Mouse (Mus musculus) embryonic facial prominence, embryonic 11.5 days (tissue): Measurements from ENCODE around the gene Rassf8. TPM values are rescaled to one million over a fixed set of nuclear protein-coding genes. Genes with fewer than 3 reads are reported as not detected.
A peak's percentile ranks its signal among the peaks of the same experiment; 100 is the strongest.

Experiments
- ATAC-seq: fragments of 200-750 bp; cut with Nextera tagmentation; replicated peaks from 2 replicates; pipeline ENCODE4 v1.8.0; 2017; ENCODE audit warnings: low read depth; ENCODE audit not compliant: insufficient number of reproducible peaks, low FRiP score, low TSS enrichment
- DNase-seq: peaks from one replicate; pipeline ENCODE4 v3.0.0-alpha.2; 2015; ENCODE audit warnings: low spot score
- H3K27ac ChIP-seq: fragments of 300-500 bp; sonication (generic); replicated peaks from 2 replicates; pipeline ENCODE4 v1.5.1; 2014; ENCODE audit warnings: mild to moderate bottlenecking, low read depth, low read length, control low read depth
- H3K27me3 ChIP-seq: fragments of 300-500 bp; sonication (generic); 2 replicates; pipeline ENCODE4 v1.6.1; 2014; ENCODE audit warnings: mild to moderate bottlenecking, low read length, moderate library complexity, mixed read lengths; ENCODE audit not compliant: control insufficient read depth, insufficient read depth
- H3K36me3 ChIP-seq: fragments of 300-500 bp; sonication (generic); replicated peaks from 2 replicates; pipeline ENCODE4 v1.6.1; 2014; ENCODE audit warnings: low read depth, mild to moderate bottlenecking, low read length, moderate library complexity, mixed read lengths; ENCODE audit not compliant: control insufficient read depth, insufficient read depth
- H3K4me1 ChIP-seq: fragments of 300-500 bp; sonication (generic); 2 replicates; pipeline ENCODE4 v1.6.1; 2014; ENCODE audit warnings: low read length, mixed read lengths; ENCODE audit not compliant: control insufficient read depth, insufficient read depth
- H3K4me2 ChIP-seq: fragments of 300-500 bp; sonication (generic); 2 replicates; pipeline ENCODE4 v1.6.1; 2014; ENCODE audit warnings: low read depth, mild to moderate bottlenecking, control low read depth, low read length, moderate library complexity
- H3K4me3 ChIP-seq: fragments of 300-500 bp; sonication (generic); 2 replicates; pipeline ENCODE4 v1.5.1; 2014; ENCODE audit warnings: low read depth, low read length, control low read depth
- H3K9ac ChIP-seq: fragments of 300-500 bp; sonication (generic); replicated peaks from 2 replicates; pipeline ENCODE4 v1.6.1; 2014; ENCODE audit warnings: mild to moderate bottlenecking, control low read depth, low read length
- H3K9me3 ChIP-seq: fragments of 300-500 bp; sonication (generic); replicated peaks from 2 replicates; pipeline ENCODE4 v1.6.1; 2016; ENCODE audit warnings: mild to moderate bottlenecking, low read length, inconsistent platforms, mixed read lengths; ENCODE audit not compliant: control insufficient read depth
- WGBS: fragments of 180-500 bp; shearing (Covaris S2); extraction: QIAGEN DNeasy Blood & Tissue Kit; methylation state at CpG from one replicate; pipeline ENCODE4 v1.1.7; 2014; 5-methylcytosine and 5-hydroxymethylcytosine counted together
- polyA plus RNA-seq: library from polyadenylated mRNA; unstranded; fragments of >200 nt; fragmentation: Nextera tagmentation; extraction: Ambion mirVana; gene quantifications from 2 replicates; pipeline ENCODE4 v1.2.1, GENCODE M21; 2014

Rassf8 gene
- polyA plus RNA-seq, 1 experiment from 2014 or later, result 8.2 TPM

- Histone ChIP-seq H3K9ac (no peak overlapping the region), H3K9me3 (no peaks in the 10 kb centered on the region), H3K36me3 (no peaks in the 10 kb centered on the region), H3K4me1 (0 out of 2 replicates have a peak, but pooled peaks cover 3% of the 10 kb centered on the region), H3K4me2 (no peak overlapping the region), H3K4me3 (no peak overlapping the region), H3K27ac (no peak overlapping the region), H3K27me3 (no peaks in the 10 kb centered on the region)
- WGBS, result 48% methylated on average over 5 of the region's 5 CpGs
- DNase-seq, result no peak
- no peak for ATAC-seq
These were observed 108.2 kb downstream of the Rassf8 start for GRCm38 (mm10) chr6:145854756-145855155.

GRCm38 (mm10) chr6:145855720-145856551 lies 109.4 kb downstream of the Rassf8 start:
- no peak overlapping the region for H3K9ac ChIP-seq

GRCm38 (mm10) chr6:145857428-145857827 lies 110.9 kb downstream of the Rassf8 start:
- Histone ChIP-seq H3K4me2 (no peak overlapping the region), H3K27me3 (peaks cover 5% of the 10 kb centered on the region), H3K9ac (no peak overlapping the region), H3K4me3 (no peak overlapping the region), H3K36me3 (no peaks in the 10 kb centered on the region), H3K9me3 (no peaks in the 10 kb centered on the region), H3K27ac (no peak overlapping the region), H3K4me1 (0 out of 2 replicates have a peak, but pooled peaks cover 3% of the 10 kb centered on the region)
- no peak for DNase-seq
- ATAC-seq, result no peak
- WGBS, result 82% methylated on average over 7 of the region's 7 CpGs

More at GRCm38 (mm10) chr6:145855720-145856551, 109.4 kb downstream of the Rassf8 start:
- Histone ChIP-seq H3K36me3 (no peaks in the 10 kb centered on the region), H3K27me3 (no peaks in the 10 kb centered on the region), H3K4me2 (peak overlapping the region; percentile 36), H3K27ac (no peak overlapping the region; the same call in 1 of the 2 replicates), H3K4me3 (peak overlapping the region; percentile 5), H3K4me1 (0 out of 2 replicates have a peak, but pooled peaks cover 3% of the 10 kb centered on the region), H3K9me3 (no peaks in the 10 kb centered on the region)
- peak; percentile 97 for DNase-seq
- peak; percentile 91 for ATAC-seq
- 6% methylated on average over 28 of the region's 28 CpGs for WGBS

- H3K27me3 ChIP-seq, result peaks cover 14% of the 10 kb centered on the region
- WGBS, result 76% methylated on average over 8 of the region's 8 CpGs
These were observed 111.9 kb downstream of the Rassf8 start for GRCm38 (mm10) chr6:145858414-145858813.

GRCm38 (mm10) chr6:145860350-145860749 lies 113.8 kb downstream of the Rassf8 start:
- H3K9ac ChIP-seq, result no peak overlapping the region
- peaks cover 27% of the 10 kb centered on the region for H3K27me3 ChIP-seq
- H3K9me3 ChIP-seq, result no peaks in the 10 kb centered on the region
- H3K4me2 ChIP-seq, result no peak overlapping the region
- H3K27ac ChIP-seq, result no peak overlapping the region
- no peaks in the 10 kb centered on the region for H3K36me3 ChIP-seq
- peaks cover 6% of the 10 kb centered on the region for H3K4me1 ChIP-seq
- no peak overlapping the region for H3K4me3 ChIP-seq
- 48% methylated on average over 2 of the region's 2 CpGs for WGBS
- ATAC-seq (no peak), DNase-seq (no peak)

More at GRCm38 (mm10) chr6:145858414-145858813, 111.9 kb downstream of the Rassf8 start:
- H3K36me3 ChIP-seq, result no peaks in the 10 kb centered on the region
- H3K4me3 ChIP-seq, result no peak overlapping the region
- no peaks in the 10 kb centered on the region for H3K9me3 ChIP-seq
- DNase-seq, result no peak
- H3K4me2 ChIP-seq, result no peak overlapping the region
- H3K9ac ChIP-seq, result no peak overlapping the region
- H3K4me1 ChIP-seq, result peaks cover 6% of the 10 kb centered on the region; the same call in 1 of the 2 replicates
- no peak for ATAC-seq
- H3K27ac ChIP-seq, result no peak overlapping the region

GRCm38 (mm10) chr6:145861462-145862227 lies 115.1 kb downstream of the Rassf8 start:
- no peak overlapping the region for H3K27ac ChIP-seq
- H3K27me3 ChIP-seq, result peaks cover 27% of the 10 kb centered on the region
- H3K4me2 ChIP-seq, result no peak overlapping the region; the same call in 1 of the 2 replicates
- H3K36me3 ChIP-seq, result no peaks in the 10 kb centered on the region
- no peak overlapping the region for H3K9ac ChIP-seq
- no peak for ATAC-seq
- H3K9me3 ChIP-seq, result no peaks in the 10 kb centered on the region
- no peak overlapping the region for H3K4me3 ChIP-seq
- 74% methylated on average over 9 of the region's 9 CpGs for WGBS
- no peak for DNase-seq
- H3K4me1 ChIP-seq, result peaks cover 2% of the 10 kb centered on the region

- Histone ChIP-seq H3K27me3 (peaks cover 27% of the 10 kb centered on the region), H3K4me2 (peak overlapping the region; percentile 95), H3K27ac (no peak overlapping the region), H3K9ac (peak overlapping the region; percentile 37; the same call in 1 of the 2 replicates), H3K4me3 (peak overlapping the region; percentile 52), H3K4me1 (peaks cover 2% of the 10 kb centered on the region), H3K9me3 (no peaks in the 10 kb centered on the region), H3K36me3 (no peaks in the 10 kb centered on the region)
- no peak for DNase-seq
- 19% methylated on average over 4 of the region's 4 CpGs for WGBS
- no peak for ATAC-seq
These were observed 115.8 kb downstream of the Rassf8 start for GRCm38 (mm10) chr6:145862321-145862720.
